Mouse (Mus musculus) left cerebral cortex, adult 18-20 months (tissue): ENCODE results near the gene Zmynd10. TPM values are rescaled to one million over a fixed set of nuclear protein-coding genes. Genes with fewer than 3 reads are reported as not detected.
A peak's percentile ranks its signal among the peaks of the same experiment; 100 is the strongest.

ENCODE experiments used
- DNase-seq, 2 experiments: peaks; one replicate each; pipeline ENCODE4 v3.0.0; 2021 to 2022; ENCODE audit warnings: low spot score in 2 of 2, mixed read lengths in 1 of 2
- total RNA-seq, 2 experiments: library from RNA; stranded (reverse); gene quantifications; 2 replicates each; pipeline ENCODE4 v1.2.3; 2021

Zmynd10 gene
- total RNA-seq, 2 experiments from 2014 or later: 6.1 to 7.2 TPM

DNA sequence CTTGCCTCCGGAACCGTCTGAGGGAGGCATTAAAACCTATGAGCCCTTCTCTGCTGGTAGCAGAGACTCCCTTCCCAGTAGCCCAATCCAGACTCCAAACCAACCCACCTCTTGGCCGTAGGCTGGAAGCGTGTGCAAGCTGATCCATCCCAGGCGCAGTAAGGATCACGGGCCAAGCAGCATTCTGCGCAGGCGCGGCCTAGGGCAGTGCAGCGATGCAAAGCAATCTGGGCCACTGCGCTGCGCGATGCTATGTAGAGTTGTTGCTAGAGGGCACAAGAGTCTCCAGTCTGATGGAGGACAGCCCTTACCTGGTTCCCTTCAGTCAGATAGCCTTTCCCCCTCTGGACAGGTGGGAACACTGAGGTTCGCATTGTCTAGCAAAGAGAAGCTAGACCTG is 52.7 kb downstream of the Zmynd10 start:
- peak in 1 of 2 experiments; percentile 34 for DNase-seq

DNA sequence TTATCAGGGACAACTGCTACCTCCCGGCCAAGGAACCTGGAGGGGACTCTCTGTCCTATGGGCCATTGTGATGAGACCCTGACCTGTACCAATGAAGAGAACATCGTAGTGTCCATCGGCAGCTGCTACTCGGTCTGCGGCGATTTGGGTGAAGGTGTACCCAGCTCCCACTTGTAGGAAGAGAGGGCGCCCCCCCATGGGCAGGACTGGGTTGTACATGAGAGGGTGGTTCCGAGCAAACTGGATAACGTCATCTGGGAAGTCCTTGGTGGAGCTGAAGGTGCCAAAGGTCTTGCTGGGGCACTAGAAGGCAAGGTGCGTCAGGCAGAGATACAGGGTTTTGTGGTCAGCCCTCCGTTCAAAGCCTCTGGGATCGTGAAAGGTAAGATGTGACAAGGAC is 53.6 kb downstream of the Zmynd10 start:
- no peak for DNase-seq

Other genes starting within 250 kb of the Zmynd10 start
- gene Hemk1, start 208.9 kb upstream of the Zmynd10 start, total RNA-seq: 10 to 100 TPM; 14.7 to 16.8 TPM
- gene 6430571L13Rik, start 206.7 kb upstream of the Zmynd10 start, total RNA-seq: 1 to 10 TPM; 4.1 to 4.2 TPM
- gene Cacna2d2, start 147.7 kb upstream of the Zmynd10 start, total RNA-seq: 10 to 100 TPM; 24.3 to 29.7 TPM
- 10 to 100 TPM; 36.0 to 38.5 TPM for gene Tmem115, start 13.4 kb upstream of the Zmynd10 start, total RNA-seq
- gene Cyb561d2, start 5.1 kb upstream of the Zmynd10 start, total RNA-seq: 10 to 100 TPM; 14.3 to 16.2 TPM
- gene Nprl2, start 5.1 kb upstream of the Zmynd10 start, total RNA-seq: 10 to 100 TPM; 42.2 to 43.6 TPM
- gene Rassf1, start 4.3 kb downstream of the Zmynd10 start, total RNA-seq: 10 to 100 TPM; 19.5 to 20.3 TPM
- gene Tusc2, start 16.0 kb downstream of the Zmynd10 start, total RNA-seq: 100 to 1,000 TPM; 104 to 108 TPM
- gene Hyal2, start 20.6 kb downstream of the Zmynd10 start, total RNA-seq: 10 to 100 TPM; 13.0 to 15.5 TPM
- 1 to 10 TPM; 6.3 to 7.2 TPM for gene Hyal1, start 29.6 kb downstream of the Zmynd10 start, total RNA-seq
- 10 to 100 TPM; 10.1 to 13.4 TPM for gene Naa80, start 31.6 kb downstream of the Zmynd10 start, total RNA-seq
- gene Hyal3, start 33.5 kb downstream of the Zmynd10 start, total RNA-seq: 1 to 10 TPM; 1.6 TPM
- gene Ifrd2, start 40.3 kb downstream of the Zmynd10 start, total RNA-seq: 10 to 100 TPM; 11.3 to 11.9 TPM
- 1 to 10 TPM; 3.5 to 4.5 TPM for gene Sema3b, start 61.9 kb downstream of the Zmynd10 start, total RNA-seq
- gene Gnai2, start 88.1 kb downstream of the Zmynd10 start, total RNA-seq: 100 to 1,000 TPM; 222 to 239 TPM
- gene Slc38a3, start 122.2 kb downstream of the Zmynd10 start, total RNA-seq: 10 to 100 TPM; 66.6 to 84.4 TPM
- gene Gnat1, start 132.4 kb downstream of the Zmynd10 start, total RNA-seq: under 1 TPM; 0.35 to 0.73 TPM
- 10 to 100 TPM; 13.1 to 13.9 TPM for gene Sema3f, start 163.2 kb downstream of the Zmynd10 start, total RNA-seq
- gene Rbm5, start 223.7 kb downstream of the Zmynd10 start, total RNA-seq: 100 to 1,000 TPM; 120 to 133 TPM